Mouse (Mus musculus) liver, embryonic 12.5 days (tissue): ENCODE measurements around the gene Tac2. TPM values are rescaled to one million over a fixed set of nuclear protein-coding genes. Genes with fewer than 3 reads are reported as not detected.

ENCODE experiments used
- ATAC-seq: fragments of 200-750 bp; cut with Nextera tagmentation; 2 replicates; pipeline ENCODE4 v1.8.0; 2017; ENCODE audit warnings: moderate number of reproducible peaks, mild to moderate bottlenecking, moderate library complexity
- H3K27ac ChIP-seq: fragments of 300-500 bp; sonication (generic); 2 replicates; pipeline ENCODE4 v1.5.1; 2016; ENCODE audit warnings: mild to moderate bottlenecking
- H3K27me3 ChIP-seq: fragments of 300-500 bp; sonication (generic); replicated peaks from 2 replicates; pipeline ENCODE4 v1.6.1; 2016; ENCODE audit warnings: mild to moderate bottlenecking, moderate library complexity
- H3K36me3 ChIP-seq: fragments of 300-500 bp; sonication (generic); 2 replicates; pipeline ENCODE4 v1.6.1; 2016; ENCODE audit warnings: mild to moderate bottlenecking, moderate library complexity
- H3K4me1 ChIP-seq: fragments of 300-500 bp; sonication (generic); 2 replicates; pipeline ENCODE4 v1.6.1; 2016
- H3K4me2 ChIP-seq: fragments of 300-500 bp; sonication (generic); 2 replicates; pipeline ENCODE4 v1.6.1; 2016; ENCODE audit warnings: mild to moderate bottlenecking, moderate library complexity
- H3K4me3 ChIP-seq: fragments of 300-500 bp; sonication (generic); 2 replicates; pipeline ENCODE4 v1.5.1; 2016; ENCODE audit warnings: mild to moderate bottlenecking, moderate library complexity
- H3K9ac ChIP-seq: fragments of 300-500 bp; sonication (generic); 2 replicates; pipeline ENCODE4 v1.6.1; 2016; ENCODE audit warnings: mild to moderate bottlenecking, moderate library complexity
- H3K9me3 ChIP-seq: fragments of 300-500 bp; sonication (generic); replicated peaks from 2 replicates; pipeline ENCODE4 v1.6.1; 2016; ENCODE audit warnings: mild to moderate bottlenecking, moderate library complexity
- WGBS: fragments of 180-500 bp; shearing (Covaris S2); methylation state at CpG from one replicate; pipeline ENCODE4 v1.1.7; 2016; ENCODE audit not compliant: insufficient replicate concordance; 5-methylcytosine and 5-hydroxymethylcytosine counted together
- polyA plus RNA-seq: library from polyadenylated mRNA; unstranded; fragments of >200 nt; fragmentation: Nextera tagmentation; extraction: Ambion mirVana; gene quantifications from 2 replicates; pipeline ENCODE4 v1.2.1, GENCODE M21; 2016

The Tac2 gene
- polyA plus RNA-seq, 1 experiment from 2014 or later: 8.6 TPM

- ATAC-seq: no peak
These were observed 25.3 kb upstream of the Tac2 start for GRCm38 (mm10) chr10:127698966-127699365.

DNA sequence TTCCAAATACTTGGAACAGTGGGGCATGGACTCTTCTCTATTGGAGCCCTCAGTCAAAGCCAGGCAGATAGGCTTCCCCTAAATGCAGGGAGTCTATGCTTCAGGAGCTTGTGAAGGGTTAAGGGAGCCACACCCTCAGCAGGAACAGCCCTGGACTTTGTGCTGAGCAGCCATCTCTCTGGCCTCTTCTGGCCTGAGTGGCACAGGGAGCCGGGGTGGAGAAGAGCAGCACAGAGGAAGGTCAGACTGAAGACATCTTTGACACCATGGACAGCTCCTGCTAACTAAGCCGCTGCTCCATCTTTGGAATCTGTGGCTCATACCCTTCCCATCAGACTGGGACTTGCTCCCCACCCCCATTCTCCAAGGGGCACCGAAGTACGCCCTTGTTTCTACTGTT, 21.0 kb upstream of the Tac2 start:
- Histone ChIP-seq H3K4me2 (no peak overlapping the region), H3K27me3 (peaks cover 9% of the 10 kb centered on the region; the same call in 1 of the 2 replicates), H3K9ac (no peak overlapping the region), H3K27ac (no peak overlapping the region), H3K36me3 (peaks cover 11% of the 10 kb centered on the region), H3K9me3 (no peaks in the 10 kb centered on the region), H3K4me1 (no peaks in the 10 kb centered on the region), H3K4me3 (no peak overlapping the region)
- WGBS: 43% methylated on average over 4 of the region's 4 CpGs
- ATAC-seq: no peak

More at GRCm38 (mm10) chr10:127698966-127699365, 25.3 kb upstream of the Tac2 start:
- no peak overlapping the region for H3K4me2 ChIP-seq
- peaks cover 10% of the 10 kb centered on the region for H3K4me1 ChIP-seq
- H3K36me3 ChIP-seq: peaks cover 51% of the 10 kb centered on the region
- no peaks in the 10 kb centered on the region for H3K9me3 ChIP-seq
- no peak overlapping the region for H3K4me3 ChIP-seq
- H3K27me3 ChIP-seq: no peaks in the 10 kb centered on the region
- H3K27ac ChIP-seq: no peak overlapping the region
- 86% methylated on average over 7 of the region's 7 CpGs for WGBS
- H3K9ac ChIP-seq: no peak overlapping the region

DNA sequence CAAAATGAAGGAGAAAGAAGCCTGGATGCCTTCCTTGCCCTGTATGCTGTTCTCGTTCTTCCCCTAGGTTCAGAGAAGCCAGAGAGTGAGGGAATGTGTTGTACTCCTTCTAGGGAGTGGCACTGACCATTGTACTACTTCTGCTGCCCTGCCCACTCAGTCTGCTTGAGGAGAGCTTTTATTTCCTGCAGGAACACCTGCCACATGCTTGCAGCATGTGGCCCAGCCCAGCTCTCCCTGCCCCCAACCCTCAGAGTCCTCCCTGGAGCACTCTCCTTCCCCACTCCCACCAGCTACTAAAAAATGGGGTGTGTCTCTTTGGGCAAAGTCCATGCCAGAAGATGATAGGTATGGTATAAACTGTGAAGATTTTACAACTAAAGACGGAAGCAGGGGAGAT, 20.0 kb upstream of the Tac2 start:
- no peak overlapping the region for H3K9ac ChIP-seq
- ATAC-seq: no peak
- H3K36me3 ChIP-seq: peaks cover 1% of the 10 kb centered on the region; the same call in 1 of the 2 replicates
- H3K4me3 ChIP-seq: no peak overlapping the region
- 29% methylated on average over 2 of the region's 2 CpGs for WGBS
- no peaks in the 10 kb centered on the region for H3K9me3 ChIP-seq
- H3K27ac ChIP-seq: no peak overlapping the region
- H3K4me2 ChIP-seq: no peak overlapping the region
- H3K4me1 ChIP-seq: no peaks in the 10 kb centered on the region
- peaks cover 11% of the 10 kb centered on the region; the same call in 1 of the 2 replicates for H3K27me3 ChIP-seq

DNA sequence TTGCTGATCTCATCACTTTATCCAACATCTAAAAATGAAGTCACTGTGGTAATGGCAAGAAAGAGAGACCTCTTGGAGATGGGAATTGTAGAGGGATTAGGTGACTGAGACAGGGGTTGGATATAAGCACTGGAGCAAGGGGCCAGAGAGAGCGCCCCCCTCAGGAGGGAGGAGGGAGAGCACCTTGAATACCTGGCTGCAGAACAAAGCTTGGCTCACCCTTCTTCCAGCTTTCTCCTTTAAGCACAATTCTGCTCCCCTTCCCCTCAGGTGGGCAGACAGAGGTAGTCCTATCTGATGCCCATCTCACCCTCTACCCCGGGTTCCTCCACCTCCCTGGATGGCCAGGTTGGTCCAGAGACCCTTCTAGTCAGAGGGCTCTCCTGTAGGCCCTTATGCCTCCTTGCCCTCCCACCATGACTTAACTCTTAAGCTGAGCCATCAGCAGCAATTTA, 19.5 kb upstream of the Tac2 start, which contains the start of gene Myo1a:
Gene Myo1a (plus strand): TSS at position 405 of the 455 bp plus-strand sequence.
- WGBS: 32% methylated on average over 2 of the region's 2 CpGs
- no peak for ATAC-seq
- no peak within 1 kb of the TSS for H3K9ac ChIP-seq
- H3K4me1 ChIP-seq: no peaks in the 10 kb centered on the region
- no peaks in the 10 kb centered on the region for H3K9me3 ChIP-seq
- no peak within 1 kb of the TSS for H3K4me2 ChIP-seq
- peaks cover 11% of the 10 kb centered on the region; the same call in 1 of the 2 replicates for H3K27me3 ChIP-seq
- H3K36me3 ChIP-seq: no peaks in the 10 kb centered on the region
- H3K27ac ChIP-seq: no peak within 1 kb of the TSS
- no peak within 1 kb of the TSS for H3K4me3 ChIP-seq

GRCm38 (mm10) chr10:127705783-127706182, 18.5 kb upstream of the Tac2 start:
- 34% methylated on average over 4 of the region's 4 CpGs for WGBS
- no peak for ATAC-seq

GRCm38 (mm10) chr10:127707721-127708120, 16.6 kb upstream of the Tac2 start:
- H3K27ac ChIP-seq: no peak overlapping the region
- 63% methylated on average over 7 of the region's 7 CpGs for WGBS
- no peak overlapping the region for H3K9ac ChIP-seq
- H3K4me1 ChIP-seq: no peaks in the 10 kb centered on the region
- no peak overlapping the region for H3K4me2 ChIP-seq
- H3K4me3 ChIP-seq: no peak overlapping the region
- peaks cover 23% of the 10 kb centered on the region; the same call in 1 of the 2 replicates for H3K27me3 ChIP-seq
- no peaks in the 10 kb centered on the region for H3K9me3 ChIP-seq
- ATAC-seq: no peak
- H3K36me3 ChIP-seq: no peaks in the 10 kb centered on the region

More at GRCm38 (mm10) chr10:127705783-127706182, 18.5 kb upstream of the Tac2 start:
- Histone ChIP-seq H3K4me3 (no peak overlapping the region), H3K4me1 (no peaks in the 10 kb centered on the region), H3K9ac (no peak overlapping the region), H3K4me2 (no peak overlapping the region), H3K27me3 (peaks cover 20% of the 10 kb centered on the region; the same call in 1 of the 2 replicates), H3K27ac (no peak overlapping the region), H3K36me3 (no peaks in the 10 kb centered on the region), H3K9me3 (no peaks in the 10 kb centered on the region)

- peaks cover 23% of the 10 kb centered on the region; the same call in 1 of the 2 replicates for H3K27me3 ChIP-seq
- H3K27ac ChIP-seq: no peak overlapping the region
- H3K36me3 ChIP-seq: no peaks in the 10 kb centered on the region
- WGBS: 62% methylated on average over 3 of the region's 3 CpGs
- ATAC-seq: no peak
- H3K9me3 ChIP-seq: no peaks in the 10 kb centered on the region
- no peaks in the 10 kb centered on the region for H3K4me1 ChIP-seq
- no peak overlapping the region for H3K4me2 ChIP-seq
- no peak overlapping the region for H3K9ac ChIP-seq
- no peak overlapping the region for H3K4me3 ChIP-seq
These were observed 15.4 kb upstream of the Tac2 start for GRCm38 (mm10) chr10:127708850-127709370.

DNA sequence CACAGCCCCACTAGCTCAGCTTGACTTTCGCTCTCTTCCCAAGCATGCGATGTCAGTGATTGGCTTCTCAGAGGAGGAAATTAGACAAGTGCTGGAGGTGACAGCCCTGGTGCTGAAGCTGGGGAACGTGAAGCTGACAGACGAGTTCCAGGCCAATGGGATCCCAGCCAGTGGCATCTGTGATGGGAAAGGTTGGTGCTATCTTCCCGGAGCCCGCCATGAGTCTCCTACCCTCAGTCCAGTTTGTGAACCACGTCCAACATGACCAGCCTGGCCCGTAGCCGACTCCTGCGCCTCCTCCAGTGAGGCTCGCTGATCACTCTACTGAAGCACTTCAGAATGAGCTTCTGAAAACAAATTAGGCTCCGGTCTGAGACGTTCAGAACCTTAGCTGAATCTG, 13.9 kb upstream of the Tac2 start:
- Histone ChIP-seq H3K27ac (no peak overlapping the region), H3K4me1 (no peaks in the 10 kb centered on the region), H3K9ac (no peak overlapping the region), H3K27me3 (peaks cover 26% of the 10 kb centered on the region; the same call in 1 of the 2 replicates), H3K4me2 (no peak overlapping the region), H3K9me3 (no peaks in the 10 kb centered on the region), H3K36me3 (no peaks in the 10 kb centered on the region), H3K4me3 (no peak overlapping the region)
- ATAC-seq: no peak
- 69% methylated on average over 13 of the region's 13 CpGs for WGBS

DNA sequence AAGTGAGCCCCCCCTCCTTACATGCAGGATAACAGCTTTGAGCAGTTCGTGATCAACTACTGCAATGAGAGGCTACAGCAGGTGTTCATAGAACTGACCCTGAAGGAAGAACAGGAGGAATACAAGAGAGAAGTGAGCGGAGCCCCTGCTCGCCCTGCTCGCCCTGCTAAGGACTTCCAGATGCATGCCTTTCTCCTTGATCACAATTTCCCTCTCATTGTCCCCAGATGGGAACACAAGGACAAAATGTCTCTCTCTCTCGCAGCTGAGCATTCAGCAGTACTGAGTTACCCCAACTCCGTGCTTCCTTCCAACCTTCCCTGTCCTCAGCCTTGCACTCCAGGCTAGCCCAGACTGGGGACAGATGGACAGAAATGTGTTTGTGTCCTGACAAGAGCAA, 11.5 kb upstream of the Tac2 start:
- Histone ChIP-seq H3K9me3 (no peaks in the 10 kb centered on the region), H3K4me1 (no peaks in the 10 kb centered on the region), H3K36me3 (no peaks in the 10 kb centered on the region), H3K27me3 (peaks cover 29% of the 10 kb centered on the region; the same call in 1 of the 2 replicates), H3K9ac (no peak overlapping the region), H3K4me3 (no peak overlapping the region), H3K27ac (no peak overlapping the region), H3K4me2 (no peak overlapping the region)
- 55% methylated on average over 6 of the region's 6 CpGs for WGBS
- ATAC-seq: no peak

DNA sequence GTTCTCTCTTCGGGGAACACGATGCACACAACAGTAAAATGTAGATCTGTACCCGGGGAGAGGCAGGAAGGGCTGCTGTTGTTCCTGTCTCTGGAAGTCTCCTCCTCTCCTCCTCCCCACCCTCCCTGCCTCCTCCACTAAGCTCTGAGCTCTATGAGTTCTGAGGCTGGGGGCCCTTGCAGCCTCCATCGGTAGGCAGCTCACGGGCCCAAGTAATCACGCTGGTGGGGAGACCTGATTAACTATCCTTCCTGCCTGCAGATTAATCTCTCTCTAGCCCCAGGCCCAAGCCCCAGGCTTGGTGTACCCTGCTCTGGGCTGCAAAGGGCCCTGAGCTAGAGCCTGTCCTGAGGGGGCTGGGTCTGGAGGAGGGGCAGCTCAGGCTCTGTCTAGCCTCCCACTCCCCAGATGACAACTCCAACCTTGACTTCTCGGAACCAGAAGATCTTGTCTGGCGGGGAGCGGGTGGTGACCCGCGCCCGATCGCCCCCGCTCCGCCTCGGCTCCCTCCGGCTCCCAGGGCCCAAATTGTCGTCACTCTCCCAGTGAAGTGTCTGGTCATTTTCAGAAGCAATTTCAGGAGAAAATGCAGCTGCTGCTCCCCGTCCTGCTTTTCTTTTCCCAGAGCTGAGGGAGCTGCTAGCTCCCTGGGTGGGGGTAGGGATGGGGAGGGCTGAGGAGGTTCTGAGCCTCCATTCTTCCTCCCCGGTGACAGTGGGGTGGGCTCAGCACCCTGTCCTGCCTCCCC, 2.4 kb upstream of the Tac2 start:
- Histone ChIP-seq H3K27me3 (peaks cover 88% of the 10 kb centered on the region), H3K9ac (no peak overlapping the region), H3K36me3 (no peaks in the 10 kb centered on the region), H3K4me3 (no peak overlapping the region), H3K4me2 (peak overlapping the region; percentile 14; the same call in 1 of the 2 replicates), H3K9me3 (no peaks in the 10 kb centered on the region), H3K4me1 (peaks cover 34% of the 10 kb centered on the region), H3K27ac (no peak overlapping the region)
- ATAC-seq: no peak
- 29% methylated on average over 20 of the region's 20 CpGs for WGBS

DNA sequence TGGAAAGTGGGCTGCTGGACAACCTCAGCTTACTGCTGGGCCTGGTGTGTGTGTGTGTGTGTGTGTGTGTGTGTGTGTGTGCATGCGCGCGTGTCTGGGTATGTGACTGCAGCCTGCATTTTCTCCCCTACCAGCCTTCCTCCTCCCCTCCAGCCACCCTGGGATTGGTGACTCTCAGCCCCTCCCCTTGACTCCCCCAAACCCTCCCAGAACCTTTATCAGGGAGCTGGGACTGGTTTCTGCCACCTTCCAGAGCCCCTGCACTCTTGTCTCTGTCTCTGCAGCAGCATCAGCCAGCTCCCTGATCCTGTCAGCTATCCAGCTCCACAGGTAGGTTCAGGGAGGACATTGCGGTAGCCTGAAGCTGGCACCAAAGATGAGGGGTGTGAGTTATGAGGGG, 858 bp downstream of the Tac2 start:
- Histone ChIP-seq H3K36me3 (no peaks in the 10 kb centered on the region), H3K27ac (no peak overlapping the region), H3K4me2 (peak overlapping the region; percentile 40), H3K27me3 (peaks cover 81% of the 10 kb centered on the region), H3K9ac (no peak overlapping the region; the same call in 1 of the 2 replicates), H3K9me3 (no peaks in the 10 kb centered on the region), H3K4me1 (peaks cover 62% of the 10 kb centered on the region), H3K4me3 (peak overlapping the region; percentile 15; the same call in 1 of the 2 replicates)
- 60% methylated on average over 4 of the region's 4 CpGs for WGBS
- ATAC-seq: peak; percentile 67

GRCm38 (mm10) chr10:127728437-127728836, 4.2 kb downstream of the Tac2 start:
- WGBS: 73% methylated on average over 8 of the region's 8 CpGs
- Histone ChIP-seq H3K4me3 (no peak overlapping the region), H3K9me3 (no peaks in the 10 kb centered on the region), H3K36me3 (no peaks in the 10 kb centered on the region), H3K9ac (no peak overlapping the region), H3K4me2 (peak overlapping the region; percentile 15), H3K27ac (no peak overlapping the region), H3K4me1 (peaks cover 81% of the 10 kb centered on the region), H3K27me3 (peaks cover 48% of the 10 kb centered on the region)
- no peak for ATAC-seq
